Mouse (Mus musculus): ENCODE results near the gene Dgat2. TPM values are rescaled to one million over a fixed set of nuclear protein-coding genes. Genes with fewer than 3 reads are reported as not detected.
A peak's percentile ranks its signal among the peaks of the same experiment; 100 is the strongest.

Dgat2 gene
- total and polyA plus RNA-seq, 3 experiments = 1.6 to 2.8 (median 1.7) TPM

DNA sequence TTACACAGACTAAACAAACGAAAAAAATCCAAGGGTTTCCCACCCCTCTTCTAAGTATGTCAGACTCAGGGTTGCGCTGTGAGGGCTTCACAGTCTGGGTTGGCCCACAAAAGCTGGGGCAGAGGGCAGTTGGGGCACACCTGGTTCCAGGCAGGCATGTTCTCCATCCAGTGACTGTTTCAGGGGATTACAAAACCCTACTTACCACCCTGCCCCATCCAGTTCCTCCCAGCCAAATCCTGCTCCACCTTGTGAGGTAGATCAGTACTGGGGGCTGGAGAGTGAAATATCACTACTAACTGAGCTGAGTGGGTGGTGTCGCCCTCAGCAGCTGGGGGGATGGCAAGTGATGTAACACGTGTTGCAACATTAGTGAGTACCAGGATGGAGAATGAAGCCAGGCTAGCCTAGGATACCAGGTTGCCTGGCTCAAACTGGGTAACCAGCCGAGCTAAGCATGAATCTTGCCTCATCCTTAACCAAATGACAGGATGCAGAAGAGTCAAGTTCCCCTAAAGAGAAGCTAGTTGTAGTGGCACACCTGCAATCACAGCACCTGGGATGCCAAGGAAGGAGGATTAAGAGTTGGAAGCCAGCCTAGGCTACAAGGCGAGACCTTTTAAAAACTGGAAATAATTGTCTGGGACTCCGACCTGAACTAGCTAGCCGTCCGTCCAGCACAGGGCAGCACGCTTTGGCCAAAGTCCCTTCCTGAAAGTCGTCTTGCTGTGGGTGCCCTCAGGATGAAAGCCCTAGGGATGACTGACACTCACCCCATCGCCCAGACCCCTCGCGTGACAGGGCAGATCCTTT is 694 bp downstream of the Dgat2 start:
- no peak overlapping the region for H3K27ac ChIP-seq (ENCODE audit: insufficient read depth, low read depth)
- dilution Hi-C loops (cut with MboI; ENCODE audit: extremely low pct_ligation_motif_present, extremely low pct_unique_long_range_greater_than_20kb, low sequenced_read_pairs) = no loop called here

DNA sequence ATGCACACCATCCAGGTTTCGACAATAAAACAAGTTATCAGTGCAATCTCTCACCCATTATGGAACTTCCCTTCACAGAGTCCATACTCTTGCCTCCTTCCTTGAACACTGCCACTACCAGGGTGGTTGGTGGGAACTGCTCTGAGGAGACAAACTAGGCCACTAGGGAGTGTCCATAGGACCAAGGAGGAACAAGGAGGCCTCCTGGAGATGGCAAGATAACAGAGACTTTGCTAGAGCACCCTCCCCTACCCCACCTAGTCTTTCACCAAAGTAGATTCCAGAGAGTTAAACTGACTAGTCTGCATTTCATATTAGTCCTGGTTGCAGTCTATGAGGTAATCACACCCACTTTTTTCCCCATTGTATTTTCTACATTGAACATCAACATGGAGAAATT is 2.4 kb downstream of the Dgat2 start:
- dilution Hi-C loops (cut with MboI; ENCODE audit: extremely low pct_ligation_motif_present, extremely low pct_unique_long_range_greater_than_20kb, low sequenced_read_pairs) (no loop called here), in situ Hi-C loops (cut with MboI; ENCODE audit: low pct_ligation_motif_present, low pct_unique_long_range_greater_than_20kb, low sequenced_read_pairs) (no loop called here)
- Histone ChIP-seq H3K4me2 (ENCODE audit: insufficient read depth, low read depth, poor library complexity, severe bottlenecking) (no peak overlapping the region), H3K36me3 (replicated peaks in 1 of 2; ENCODE audit: control insufficient read depth in 1 of 2, insufficient read depth in 1 of 2, low read length in 1 of 2) (no peaks in the 10 kb centered on the region), H3K9ac (ENCODE audit: insufficient read depth, low read depth) (no peak overlapping the region), H3K79me2 (replicated peaks; ENCODE audit: control insufficient read depth, extremely low read depth, insufficient read depth, poor library complexity, severe bottlenecking) (no peaks in the 10 kb centered on the region), H3K27ac (ENCODE audit: insufficient read depth, low read depth) (no peak overlapping the region), H3K27me3 (replicated peaks) (peaks cover 51% of the 10 kb centered on the region), H3K9me3 (replicated peaks; ENCODE audit: low read length) (no peaks in the 10 kb centered on the region), H3K4me1 (ENCODE audit: control insufficient read depth in 1 of 2, insufficient read depth in 2 of 2) (peaks cover 5 to 26% of the 10 kb centered on the region in 2 experiments), H3K4me3 (replicated peaks in 1 of 3; ENCODE audit: low read depth in 2 of 3, low read length in 2 of 3, poor library complexity in 1 of 3) (no peak overlapping the region)
- no peak for DNase-seq (ENCODE audit: extremely low read depth)
- TF ChIP-seq CHD1 (IDR thresholded peaks at IDR 0.05; ENCODE audit: low read depth, low read length) = no peak

More for the DNA sequence above, 694 bp downstream of the Dgat2 start:
- in situ Hi-C loops (cut with MboI; ENCODE audit: low pct_ligation_motif_present, low pct_unique_long_range_greater_than_20kb, low sequenced_read_pairs) = no loop called here
- no peak for DNase-seq (ENCODE audit: extremely low read depth)
- Histone ChIP-seq H3K4me2 (ENCODE audit: insufficient read depth, low read depth, poor library complexity, severe bottlenecking) (peak overlapping the region; percentile 83), H3K79me2 (replicated peaks; ENCODE audit: control insufficient read depth, extremely low read depth, insufficient read depth, poor library complexity, severe bottlenecking) (no peaks in the 10 kb centered on the region), H3K4me3 (replicated peaks in 1 of 3; ENCODE audit: low read depth in 2 of 3, low read length in 2 of 3, poor library complexity in 1 of 3) (peak overlapping the region in 2 of 3 experiments; percentile 45 to 48), H3K9ac (ENCODE audit: insufficient read depth, low read depth) (no peak overlapping the region; the same call in 1 of the 2 replicates), H3K36me3 (replicated peaks in 1 of 2; ENCODE audit: control insufficient read depth in 1 of 2, insufficient read depth in 1 of 2, low read length in 1 of 2) (no peaks in the 10 kb centered on the region), H3K27me3 (replicated peaks) (peaks cover 57% of the 10 kb centered on the region), H3K4me1 (ENCODE audit: control insufficient read depth in 1 of 2, insufficient read depth in 2 of 2) (peaks cover 5 to 23% of the 10 kb centered on the region in 2 experiments), H3K9me3 (replicated peaks; ENCODE audit: low read length) (no peaks in the 10 kb centered on the region)
- TF ChIP-seq MAX (IDR thresholded peaks at IDR 0.05; ENCODE audit: low read length) (no peak), UBTF (IDR thresholded peaks at IDR 0.05; ENCODE audit: low read depth, low read length) (no peak), ZC3H11A (IDR thresholded peaks at IDR 0.05; ENCODE audit: low read depth, low read length) (no peak), EP300 (IDR thresholded peaks at IDR 0.05; ENCODE audit: low read length) (no peak), MAFK (IDR thresholded peaks at IDR 0.05; ENCODE audit: insufficient replicate concordance, low read length) (no peak), MYC (IDR thresholded peaks at IDR 0.05; ENCODE audit: low read depth, low read length) (no peak)

DNA sequence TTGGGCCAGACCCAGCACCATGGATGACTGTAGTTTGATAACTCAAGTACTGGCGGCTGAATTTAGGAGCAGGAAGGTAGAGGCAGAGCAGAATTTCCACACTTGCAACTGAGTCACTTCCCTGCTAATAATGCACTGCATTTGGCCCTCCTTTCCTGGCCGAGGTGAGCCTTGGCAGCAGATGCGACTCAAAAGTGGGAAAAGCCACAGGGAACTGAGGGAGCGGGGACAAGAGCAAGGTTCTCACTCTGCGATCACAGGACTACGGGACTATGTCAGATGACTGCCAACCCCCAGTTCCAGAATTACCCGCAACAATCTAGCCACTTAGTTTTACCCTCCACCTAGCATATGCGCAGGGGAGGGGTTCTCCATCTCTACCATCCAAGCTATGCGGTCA is 3.2 kb downstream of the Dgat2 start:
- no peak for DNase-seq (ENCODE audit: extremely low read depth)
- peaks cover 46% of the 10 kb centered on the region for H3K27me3 ChIP-seq (replicated peaks)

More for the DNA sequence above, 3.2 kb downstream of the Dgat2 start:
- H3K27ac ChIP-seq (ENCODE audit: insufficient read depth, low read depth) = no peak overlapping the region
- H3K4me2 ChIP-seq (ENCODE audit: insufficient read depth, low read depth, poor library complexity, severe bottlenecking) = no peak overlapping the region
- H3K4me1 ChIP-seq (ENCODE audit: control insufficient read depth in 1 of 2, insufficient read depth in 2 of 2) = peaks cover 5 to 26% of the 10 kb centered on the region in 2 experiments
- H3K9ac ChIP-seq (ENCODE audit: insufficient read depth, low read depth) = no peak overlapping the region
- no peaks in the 10 kb centered on the region for H3K36me3 ChIP-seq (replicated peaks in 1 of 2; ENCODE audit: control insufficient read depth in 1 of 2, insufficient read depth in 1 of 2, low read length in 1 of 2)
- no peak overlapping the region for H3K4me3 ChIP-seq (replicated peaks in 1 of 3; ENCODE audit: low read depth in 2 of 3, low read length in 2 of 3, poor library complexity in 1 of 3)
- no peak for TF ChIP-seq USF2 (conservative IDR thresholded peaks at IDR 0.05; ENCODE audit: low read depth, low read length)
- TF ChIP-seq PAX5 (IDR thresholded peaks at IDR 0.05; ENCODE audit: low read length) = no peak
- no peak for TF ChIP-seq ETS1 (conservative IDR thresholded peaks at IDR 0.05; ENCODE audit: low read depth, low read length)
- TF ChIP-seq HCFC1 (IDR thresholded peaks at IDR 0.05; ENCODE audit: low read depth, low read length) = no peak
- no peak for TF ChIP-seq MAFK (IDR thresholded peaks at IDR 0.05; ENCODE audit: insufficient replicate concordance, low read length)
- TF ChIP-seq ZNF384 (IDR thresholded peaks at IDR 0.05; ENCODE audit: low read depth, low read length) = no peak
- no peak for TF ChIP-seq SIN3A (IDR thresholded peaks at IDR 0.05; ENCODE audit: low read length)
- no peak for TF ChIP-seq RAD21 (IDR thresholded peaks at IDR 0.05; ENCODE audit: low read depth, low read length)
- TF ChIP-seq CHD1 (IDR thresholded peaks at IDR 0.05; ENCODE audit: low read depth, low read length) = no peak
- no peak for TF ChIP-seq MAX (IDR thresholded peaks at IDR 0.05; ENCODE audit: low read length)
- TF ChIP-seq NELFE (IDR thresholded peaks at IDR 0.05; ENCODE audit: low read depth, low read length) = no peak
- no peak for TF ChIP-seq TCF12 (IDR thresholded peaks at IDR 0.05; ENCODE audit: low read depth, low read length)
- no peak for TF ChIP-seq TBP (conservative IDR thresholded peaks at IDR 0.05; ENCODE audit: low read depth, low read length)
- TF ChIP-seq ZC3H11A (IDR thresholded peaks at IDR 0.05; ENCODE audit: low read depth, low read length) = no peak
- in situ Hi-C loops (cut with MboI; ENCODE audit: low pct_ligation_motif_present, low pct_unique_long_range_greater_than_20kb, low sequenced_read_pairs) = no loop called here
- H3K79me2 ChIP-seq (replicated peaks; ENCODE audit: control insufficient read depth, extremely low read depth, insufficient read depth, poor library complexity, severe bottlenecking) = no peaks in the 10 kb centered on the region
- H3K9me3 ChIP-seq (replicated peaks; ENCODE audit: low read length) = no peaks in the 10 kb centered on the region
- dilution Hi-C loops (cut with MboI; ENCODE audit: extremely low pct_ligation_motif_present, extremely low pct_unique_long_range_greater_than_20kb, low sequenced_read_pairs) = no loop called here

Measured in CH12.LX (cell line).